Mouse (Mus musculus): ENCODE data around the gene Nr1h4. TPM values are rescaled to one million over a fixed set of nuclear protein-coding genes. Genes with fewer than 3 reads are reported as not detected.

Nr1h4 gene
- polyA plus RNA-seq, 1 experiment from 2014 or later = not detected

DNA sequence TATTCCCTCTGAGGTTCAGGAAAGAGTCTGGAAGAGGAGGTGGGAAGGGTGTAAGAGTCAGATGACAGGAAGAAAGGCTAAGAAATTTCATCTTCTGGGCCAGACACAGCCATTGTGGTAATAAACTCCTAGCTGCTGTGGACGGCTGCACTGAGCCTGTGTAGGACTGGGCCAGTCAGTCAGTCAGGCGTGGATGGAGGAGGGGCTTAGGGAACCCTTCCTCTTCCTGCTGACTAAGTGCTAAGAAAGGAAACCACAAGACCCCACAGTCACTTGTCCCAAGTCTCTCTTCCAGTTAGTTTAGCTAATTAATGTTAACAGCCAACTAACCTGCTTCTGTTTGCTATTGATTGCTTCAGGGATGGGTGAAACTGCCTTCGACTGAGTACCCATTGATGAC is 117.9 kb downstream of the Nr1h4 start:
- Histone ChIP-seq H3K79me2 (ENCODE audit: inconsistent target) (peaks cover 89% of the 10 kb centered on the region), H3K27ac (no peak overlapping the region), H3K4me3 (ENCODE audit: inconsistent target) (no peak overlapping the region), H3K36me3 (ENCODE audit: inconsistent target) (peaks cover 83% of the 10 kb centered on the region)
- 29% methylated on average over 3 of the region's 3 CpGs for WGBS (ENCODE audit: missing documents)

DNA sequence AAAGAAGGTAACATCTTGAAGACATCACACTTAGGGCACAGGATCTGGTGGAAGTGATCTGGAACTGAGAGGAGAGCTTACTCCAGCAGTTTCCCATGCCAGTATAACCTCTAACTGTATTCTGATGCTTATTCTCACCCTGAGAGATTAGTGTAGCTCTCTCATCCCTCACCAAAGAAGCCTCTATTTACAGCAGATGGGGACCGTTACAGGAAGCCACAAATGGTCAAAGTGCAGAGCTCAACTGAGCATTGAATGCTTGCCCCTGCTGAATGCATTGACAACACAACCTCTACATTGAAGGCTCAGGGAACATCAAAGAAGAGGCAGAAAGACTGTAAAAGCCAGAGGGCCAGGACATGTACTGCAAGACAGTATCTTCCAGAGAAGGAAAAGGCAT is 125.8 kb downstream of the Nr1h4 start:
- peak overlapping the region; percentile 2; the same call in 1 of the 2 replicates for H3K27ac ChIP-seq
- no peak overlapping the region for H3K4me3 ChIP-seq (ENCODE audit: inconsistent target)
- peaks cover 24% of the 10 kb centered on the region for H3K36me3 ChIP-seq (ENCODE audit: inconsistent target)
- H3K79me2 ChIP-seq (ENCODE audit: inconsistent target) = peaks cover 20% of the 10 kb centered on the region
- 22% methylated on average over 1 of the region's 1 CpGs for WGBS (ENCODE audit: missing documents)

DNA sequence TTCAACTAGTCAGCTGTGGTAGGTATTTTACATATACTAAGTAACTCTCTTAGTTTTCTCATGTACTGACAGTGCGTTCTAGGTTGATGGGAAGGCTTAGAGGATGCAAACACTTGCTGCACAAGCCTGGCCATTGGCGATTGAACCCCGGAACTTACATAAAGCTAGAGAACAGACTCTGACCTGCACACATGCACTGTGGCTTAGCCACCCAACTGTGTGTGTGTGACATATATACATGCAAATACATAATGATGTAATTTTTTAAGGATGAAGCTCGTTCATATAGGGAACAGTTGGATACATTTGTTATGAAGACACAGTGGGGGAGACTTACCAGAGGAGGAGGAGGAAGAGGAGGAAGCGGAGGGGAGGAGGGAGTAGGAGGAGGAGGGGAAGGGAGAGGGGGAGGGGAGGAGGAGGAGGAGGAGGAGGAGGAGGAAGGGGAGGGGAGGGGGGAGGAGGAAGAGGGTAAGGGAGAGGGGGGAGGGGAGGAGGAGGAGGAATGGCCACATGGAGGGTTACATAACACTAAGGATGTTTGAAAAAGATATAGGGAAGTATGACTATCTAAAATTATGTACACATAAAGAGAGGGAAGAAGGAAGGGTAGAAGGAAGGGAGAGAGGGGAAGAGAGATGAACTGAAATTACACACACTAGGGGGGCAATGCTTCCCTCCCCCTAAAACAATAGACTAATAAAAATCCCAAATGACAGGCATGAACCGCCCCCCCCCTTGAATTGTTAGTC is 126.5 kb downstream of the Nr1h4 start:
- peak overlapping the region; percentile 2; the same call in 1 of the 2 replicates for H3K27ac ChIP-seq
- H3K4me3 ChIP-seq (ENCODE audit: inconsistent target) = no peak overlapping the region
- H3K36me3 ChIP-seq (ENCODE audit: inconsistent target) = peaks cover 17% of the 10 kb centered on the region
- WGBS (ENCODE audit: missing documents) = 49% methylated on average over 4 of the region's 6 CpGs
- peaks cover 13% of the 10 kb centered on the region for H3K79me2 ChIP-seq (ENCODE audit: inconsistent target)

DNA sequence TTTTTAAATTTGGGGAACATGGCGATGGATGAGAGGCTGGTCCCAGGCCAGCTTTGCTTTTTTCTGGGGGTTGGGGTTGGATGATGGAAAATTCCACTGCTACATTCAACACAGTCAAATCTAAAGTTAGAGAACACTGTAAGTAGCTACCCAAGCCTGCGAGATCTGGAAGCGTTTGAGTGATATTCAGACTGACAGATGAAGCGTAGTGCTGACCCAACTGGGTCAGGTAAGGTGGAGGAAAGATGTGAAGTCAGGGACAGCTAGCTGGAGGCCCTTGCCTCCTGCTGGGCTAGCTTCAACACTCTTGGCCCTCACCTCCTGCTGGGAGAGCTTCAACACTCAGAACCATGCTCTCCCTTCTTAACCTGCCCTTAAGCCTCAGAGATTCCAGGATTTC is 128.4 kb downstream of the Nr1h4 start:
- Histone ChIP-seq H3K36me3 (ENCODE audit: inconsistent target) (0 out of 2 replicates have a peak, but pooled peaks cover 2% of the 10 kb centered on the region), H3K4me3 (ENCODE audit: inconsistent target) (no peak overlapping the region), H3K27ac (no peak overlapping the region), H3K79me2 (ENCODE audit: inconsistent target) (no peaks in the 10 kb centered on the region; the same call in 1 of the 2 replicates)
- 100% methylated on average over 4 of the region's 4 CpGs for WGBS (ENCODE audit: missing documents)

Other genes starting within 250 kb of the Nr1h4 start
- not detected in 3 replicates for gene Ano4, start 188.8 kb downstream of the Nr1h4 start, polyA plus RNA-seq (2018)
- 20.4 to 29.3 TPM (median 24.3 TPM) in 3 replicates for gene Gas2l3, start 89.6 kb downstream of the Nr1h4 start, polyA plus RNA-seq (2018)
- 0.08 to 0.33 TPM (median 0.22 TPM) in 3 replicates for gene Slc17a8, start 87.7 kb upstream of the Nr1h4 start, polyA plus RNA-seq (2018)
- 26.7 to 47.7 TPM (median 33.0 TPM) in 3 replicates for gene Scyl2, start 152.7 kb upstream of the Nr1h4 start, polyA plus RNA-seq (2018)
- gene Actr6, start 198.7 kb upstream of the Nr1h4 start, polyA plus RNA-seq (2018) = 12.9 to 14.2 TPM (median 13.9 TPM) in 3 replicates
- gene Uhrf1bp1l, start 211.4 kb upstream of the Nr1h4 start, polyA plus RNA-seq (2018) = 32.8 to 54.1 TPM (median 35.0 TPM) in 3 replicates